Mouse (Mus musculus): ENCODE measurements around the gene Ankrd13a.

- TF ChIP-seq CTCF (IDR thresholded peaks at IDR 0.05; ENCODE audit: low read depth) (no peak), EP300 (IDR thresholded peaks at IDR 0.05; ENCODE audit: low read depth) (no peak)
These were observed 33.4 kb downstream of the Ankrd13a start for GRCm38 (mm10) chr5:114807893-114808292.
